Mouse (Mus musculus) ZHBTc4 (cell line): ENCODE results near the gene Glis3.
A peak's percentile ranks its signal among the peaks of the same experiment; 100 is the strongest.

Experiments used
- DNase-seq: peaks from one replicate; pipeline ENCODE4 v3.0.0-alpha.2; 2011; ENCODE audit warnings: low read depth, low spot score

Glis3 gene

GRCm38 (mm10) chr19:28534964-28535363, 144.9 kb downstream of the Glis3 start:
- DNase-seq, result no peak

- no peak for DNase-seq
These were observed 146.3 kb downstream of the Glis3 start for GRCm38 (mm10) chr19:28533576-28533975.

- no peak for DNase-seq
These were observed 148.1 kb downstream of the Glis3 start for GRCm38 (mm10) chr19:28531750-28532149.

- peak; percentile 75 for DNase-seq
These were observed 149.0 kb downstream of the Glis3 start for GRCm38 (mm10) chr19:28530846-28531245.

- DNase-seq, result no peak
These were observed 150.9 kb downstream of the Glis3 start for GRCm38 (mm10) chr19:28529006-28529405.

GRCm38 (mm10) chr19:28527446-28527845, 152.4 kb downstream of the Glis3 start:
- no peak for DNase-seq

- DNase-seq, result no peak
These were observed 154.5 kb downstream of the Glis3 start for GRCm38 (mm10) chr19:28525331-28525730.

GRCm38 (mm10) chr19:28522289-28522688, 157.6 kb downstream of the Glis3 start:
- DNase-seq, result no peak

- DNase-seq, result no peak
These were observed 159.1 kb downstream of the Glis3 start for GRCm38 (mm10) chr19:28520761-28521181.

- DNase-seq, result no peak
These were observed 159.6 kb downstream of the Glis3 start for GRCm38 (mm10) chr19:28520128-28520745.

GRCm38 (mm10) chr19:28519296-28519695, 160.6 kb downstream of the Glis3 start:
- DNase-seq, result no peak

GRCm38 (mm10) chr19:28518846-28519245, 161.0 kb downstream of the Glis3 start:
- no peak for DNase-seq

GRCm38 (mm10) chr19:28518266-28518665, 161.6 kb downstream of the Glis3 start:
- DNase-seq, result no peak

GRCm38 (mm10) chr19:28517464-28518080, 162.3 kb downstream of the Glis3 start:
- no peak for DNase-seq

- no peak for DNase-seq
These were observed 163.4 kb downstream of the Glis3 start for GRCm38 (mm10) chr19:28516487-28516886.

GRCm38 (mm10) chr19:28512475-28512874, 167.4 kb downstream of the Glis3 start:
- no peak for DNase-seq

- no peak for DNase-seq
These were observed 168.0 kb downstream of the Glis3 start for GRCm38 (mm10) chr19:28511910-28512309.

- no peak for DNase-seq
These were observed 174.5 kb downstream of the Glis3 start for GRCm38 (mm10) chr19:28505376-28505775.

GRCm38 (mm10) chr19:28503011-28503410, 176.9 kb downstream of the Glis3 start:
- no peak for DNase-seq

GRCm38 (mm10) chr19:28500975-28501374, 178.9 kb downstream of the Glis3 start:
- DNase-seq, result no peak

- no peak for DNase-seq
These were observed 179.4 kb downstream of the Glis3 start for GRCm38 (mm10) chr19:28500505-28500904.

- DNase-seq, result no peak
These were observed 180.1 kb downstream of the Glis3 start for GRCm38 (mm10) chr19:28499786-28500185.

GRCm38 (mm10) chr19:28495926-28496325, 184.0 kb downstream of the Glis3 start:
- DNase-seq, result no peak
